Mouse (Mus musculus) ovary, postnatal 10 days (tissue): ENCODE measurements around the gene Gm3336.

Experiments
- DNase-seq: peaks from one replicate; pipeline ENCODE4 v3.0.0; 2022; ENCODE audit warnings: low spot score

Gm3336 gene

GRCm38 (mm10) chr8:70748246-70749096, 30.1 kb downstream of the Gm3336 start:
- DNase-seq = no peak

GRCm38 (mm10) chr8:70749097-70749674, 30.8 kb downstream of the Gm3336 start:
- no peak for DNase-seq

DNA sequence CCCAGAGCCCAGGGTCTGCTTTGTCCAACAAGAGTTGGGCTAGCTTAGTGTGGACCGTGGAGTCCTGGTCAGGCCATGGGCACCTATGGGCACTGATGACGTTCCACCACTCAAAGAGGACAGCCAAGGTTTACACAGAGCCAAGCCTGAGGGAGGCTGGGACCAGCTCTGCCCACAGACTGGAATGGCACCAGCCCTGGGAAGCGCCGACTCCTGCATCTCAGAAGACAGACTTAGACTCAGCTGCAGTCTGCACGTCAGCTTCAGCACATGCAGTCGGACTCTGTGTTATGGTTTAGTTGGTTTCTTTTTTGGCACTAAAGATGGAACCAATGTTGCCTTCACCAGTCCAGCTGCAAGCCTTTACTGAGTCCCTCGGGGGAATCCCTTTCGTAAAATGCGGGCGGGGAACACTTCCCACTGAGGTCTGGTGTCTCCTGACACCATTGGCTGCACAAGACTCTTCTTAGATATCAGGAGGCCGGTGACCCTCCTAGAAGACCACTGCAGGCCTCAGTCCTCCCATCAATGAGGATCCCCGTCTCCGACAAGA, 31.9 kb downstream of the Gm3336 start:
- no peak for DNase-seq

- no peak for DNase-seq
These were observed 33.8 kb downstream of the Gm3336 start for GRCm38 (mm10) chr8:70752000-70752764.

- DNase-seq = peak; percentile 70
These were observed 34.8 kb downstream of the Gm3336 start for GRCm38 (mm10) chr8:70753151-70753550.

- DNase-seq = peak; percentile 79
These were observed 35.9 kb downstream of the Gm3336 start, which contains the start of gene Rab3a for GRCm38 (mm10) chr8:70754043-70754870. Gene Rab3a (plus strand): TSS chr8:70754679.

DNA sequence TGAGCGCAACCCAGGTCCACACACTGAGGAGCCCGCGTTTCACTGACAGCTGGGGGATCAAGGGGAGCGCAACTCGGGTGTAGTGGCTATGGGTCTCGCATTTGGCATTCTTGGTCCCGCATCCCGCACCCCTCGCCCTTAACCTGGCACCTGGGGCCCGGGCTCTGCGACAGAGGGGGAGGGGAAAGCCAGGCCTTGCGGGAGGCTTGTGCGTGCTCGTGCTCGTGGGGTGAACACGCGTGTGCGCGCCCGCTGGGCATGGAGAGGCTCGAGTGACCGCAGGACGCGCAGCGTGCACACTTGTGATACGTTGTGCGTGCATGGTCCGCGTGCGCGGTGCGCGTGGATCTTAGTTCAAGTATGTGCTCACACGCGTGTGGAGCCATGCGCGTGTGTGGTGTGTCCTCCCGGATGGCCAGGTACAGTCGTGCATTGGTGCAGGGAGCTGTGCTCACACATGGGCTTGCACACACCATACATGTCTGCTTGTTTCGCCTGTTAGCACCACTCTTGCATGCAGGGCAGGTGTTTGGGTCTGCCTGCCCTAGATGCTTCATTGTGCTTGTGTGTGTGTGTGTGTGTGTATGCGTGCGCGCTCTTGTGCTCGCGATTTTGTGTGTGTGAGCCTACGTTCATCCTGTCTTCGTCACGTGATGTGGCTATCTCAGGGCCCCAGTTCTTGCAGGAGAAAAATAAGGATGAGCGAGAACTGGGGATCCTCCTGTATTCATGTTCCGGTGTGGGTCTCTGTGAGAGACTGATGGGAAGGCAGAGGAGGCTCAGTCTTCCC, 36.7 kb downstream of the Gm3336 start:
- DNase-seq = no peak

DNA sequence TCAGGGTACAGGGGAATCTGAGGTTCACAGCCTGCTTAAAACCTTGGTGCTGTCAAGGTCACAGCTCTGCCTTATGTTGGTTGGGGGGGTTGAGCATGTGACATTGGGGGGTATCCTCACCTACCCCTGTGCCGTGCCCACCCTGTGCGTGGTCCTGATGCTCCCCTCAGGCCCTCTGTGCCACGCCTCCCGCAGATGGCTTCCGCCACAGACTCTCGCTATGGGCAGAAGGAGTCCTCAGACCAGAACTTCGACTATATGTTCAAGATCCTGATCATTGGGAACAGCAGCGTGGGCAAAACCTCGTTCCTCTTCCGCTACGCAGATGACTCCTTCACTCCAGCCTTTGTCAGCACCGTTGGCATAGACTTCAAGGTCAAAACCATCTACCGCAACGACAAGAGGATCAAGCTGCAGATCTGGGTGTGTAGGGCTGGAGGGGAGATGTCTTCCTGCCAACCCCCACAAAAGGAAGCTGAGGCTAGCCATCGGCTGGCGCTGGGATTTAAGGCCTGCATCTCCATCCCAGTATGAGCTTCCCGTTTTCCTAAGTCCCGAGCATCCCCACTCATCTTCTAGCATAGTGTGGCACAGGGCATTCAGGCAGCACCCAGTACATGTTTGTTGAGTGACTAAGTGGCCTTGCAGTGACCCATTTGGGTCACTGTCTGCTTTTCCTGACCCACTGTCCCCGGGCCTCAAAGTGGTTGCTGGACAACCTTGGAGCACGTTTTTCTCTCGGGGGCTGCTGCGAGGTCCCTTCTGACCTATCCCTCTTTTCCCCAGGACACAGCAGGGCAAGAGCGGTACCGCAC, 37.5 kb downstream of the Gm3336 start:
- no peak for DNase-seq

GRCm38 (mm10) chr8:70756476-70757040, 38.2 kb downstream of the Gm3336 start:
- no peak for DNase-seq

- no peak for DNase-seq
These were observed 39.4 kb downstream of the Gm3336 start for GRCm38 (mm10) chr8:70757523-70758307.

DNA sequence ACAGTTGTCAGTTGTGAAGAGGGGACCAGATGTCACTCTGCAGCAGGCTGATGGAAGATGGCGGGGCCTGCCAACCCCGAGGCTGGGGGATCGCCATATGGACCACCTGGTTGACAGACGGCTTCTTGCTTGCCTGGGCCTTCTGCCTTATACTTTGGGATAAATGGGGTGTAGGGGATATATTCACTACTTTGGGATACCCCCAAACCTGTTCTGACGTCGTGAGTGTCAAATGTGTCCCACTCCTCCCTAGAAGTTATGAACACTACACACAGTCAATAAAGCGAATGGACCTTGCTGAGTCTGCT, 39.9 kb downstream of the Gm3336 start:
- no peak for DNase-seq

DNA sequence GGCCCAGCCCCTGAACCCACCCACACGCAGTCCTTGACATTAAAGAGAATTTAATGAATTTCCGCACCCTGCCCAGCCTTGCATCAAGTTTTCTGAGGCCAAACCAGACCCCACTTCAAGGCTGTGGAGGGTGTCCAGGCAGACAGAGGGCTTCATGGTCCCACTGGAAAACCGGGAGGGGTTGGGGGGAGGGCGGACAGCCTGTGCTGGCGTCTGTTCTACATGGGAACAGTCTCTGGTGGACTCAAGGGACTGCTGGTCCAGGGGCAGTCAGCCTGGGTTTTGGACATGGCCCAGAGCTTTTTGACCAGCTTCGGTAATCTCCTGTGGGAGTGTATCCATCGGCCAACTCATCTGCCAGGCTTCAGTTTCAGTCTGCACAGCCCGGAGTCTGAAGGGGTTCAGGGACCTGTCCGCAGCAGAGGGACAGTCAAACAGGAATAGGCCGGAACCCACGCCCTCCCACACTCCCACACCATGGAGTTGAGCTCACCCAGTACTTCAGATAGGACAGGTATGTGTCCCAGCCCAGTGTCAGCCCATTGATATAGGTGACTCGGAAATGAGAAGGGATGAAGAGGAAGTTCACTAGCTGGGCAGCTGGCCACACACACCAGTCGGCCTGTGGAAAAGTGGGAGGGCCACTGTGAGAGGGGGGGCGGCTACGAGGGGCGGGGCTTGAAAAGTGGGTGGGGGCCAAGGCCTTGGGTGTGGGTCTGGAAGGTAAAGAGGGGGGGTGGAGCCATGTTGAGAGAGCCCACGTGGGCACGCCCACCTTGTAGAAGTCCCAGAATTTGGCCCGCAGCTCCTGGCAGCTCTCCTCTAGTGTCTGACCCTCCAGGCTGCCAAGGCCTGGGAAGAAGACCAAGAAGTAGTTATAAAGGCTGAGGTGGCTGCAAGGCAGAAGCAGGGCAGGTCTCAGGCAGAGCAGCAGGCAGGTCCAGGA, 40.5 kb downstream of the Gm3336 start:
- DNase-seq = no peak

- no peak for DNase-seq
These were observed 42.0 kb downstream of the Gm3336 start for GRCm38 (mm10) chr8:70760350-70760749.

DNA sequence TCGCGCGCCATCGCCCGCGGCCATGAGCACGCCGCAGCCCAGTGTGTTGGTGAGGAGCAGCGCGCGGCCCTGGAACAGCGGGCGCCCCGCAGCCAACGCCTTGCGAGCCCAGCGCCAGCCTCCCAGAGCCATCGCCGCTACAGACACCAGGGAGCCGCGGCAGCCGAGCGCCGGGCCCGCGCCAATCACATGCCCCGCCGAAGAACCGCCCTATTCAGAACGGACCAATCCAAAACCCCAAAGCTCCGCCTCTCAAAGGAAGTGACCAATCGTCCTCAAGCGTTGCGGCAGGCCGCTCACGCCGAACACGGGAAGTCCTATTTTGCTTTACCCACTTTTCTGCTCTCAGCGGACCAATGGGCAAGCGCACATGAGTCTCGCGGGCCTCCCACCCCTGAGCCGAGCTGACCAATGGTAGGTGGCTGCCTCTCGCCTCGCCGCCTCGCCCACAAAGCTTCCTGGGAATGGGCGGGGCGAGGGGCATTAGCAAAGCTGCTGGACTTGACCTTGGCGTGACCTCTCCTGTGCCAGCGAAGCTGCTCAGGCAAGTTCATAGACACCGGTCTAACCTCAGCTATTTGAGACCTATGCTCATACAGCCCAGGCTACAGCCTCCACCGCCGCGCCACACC, 42.5 kb downstream of the Gm3336 start, which contains the start of gene Mpv17l2:
Gene Mpv17l2, minus strand, starts transcription at position 172 of the 632 bp plus-strand sequence.
- DNase-seq = peak; percentile 62

- no peak for DNase-seq
These were observed 43.8 kb downstream of the Gm3336 start for GRCm38 (mm10) chr8:70762118-70762517.

DNA sequence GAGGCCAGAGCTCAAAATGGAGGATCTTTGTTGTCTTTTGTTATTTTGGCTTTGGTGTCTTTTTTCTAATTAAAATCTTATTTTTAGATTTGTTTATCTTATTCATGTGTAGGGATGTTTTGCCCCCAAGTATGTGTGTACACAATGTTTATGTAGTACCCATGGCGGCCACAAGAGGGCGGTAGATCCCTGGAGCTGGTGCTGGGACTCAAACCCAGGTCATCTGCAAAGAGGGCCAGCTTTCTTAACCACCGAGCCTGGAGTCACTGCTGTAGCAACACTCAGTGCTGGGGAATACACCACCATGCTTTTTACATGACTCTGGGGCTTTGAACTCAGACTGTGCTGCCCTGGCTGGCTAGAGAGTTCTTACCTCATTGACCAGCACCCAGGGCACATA, 45.0 kb downstream of the Gm3336 start:
- no peak for DNase-seq

DNA sequence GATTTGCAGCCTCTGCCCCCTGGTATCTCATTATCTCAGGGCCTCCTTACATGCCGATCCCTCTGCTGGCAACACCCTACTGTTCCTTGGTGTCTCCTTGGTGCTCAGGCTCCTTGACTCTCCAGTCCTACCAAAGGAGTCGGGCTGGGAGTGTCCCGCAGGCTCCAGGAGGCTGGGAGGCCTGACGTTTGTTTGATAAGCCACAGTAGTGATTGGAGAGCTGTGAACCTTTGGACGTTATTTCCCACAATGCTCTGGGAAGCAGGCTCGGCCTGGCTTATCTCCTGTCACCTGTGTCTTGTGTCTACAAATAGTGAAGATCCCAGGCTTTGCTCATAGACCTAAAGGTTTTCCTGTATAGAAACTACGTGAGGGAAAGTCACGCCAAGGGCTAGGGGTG, 45.7 kb downstream of the Gm3336 start:
- no peak for DNase-seq
